Mouse (Mus musculus): ENCODE results near the gene Smok2a. TPM values are rescaled to one million over a fixed set of nuclear protein-coding genes. Genes with fewer than 3 reads are reported as not detected.
"Not testable (repeated sequence)": the region's sequence is repeated elsewhere in the genome, so short reads cannot be mapped to it uniquely, and the experiment has no call there.

The Smok2a gene
- polyA plus RNA-seq, 1 experiment from 2014 or later = not detected

DNA sequence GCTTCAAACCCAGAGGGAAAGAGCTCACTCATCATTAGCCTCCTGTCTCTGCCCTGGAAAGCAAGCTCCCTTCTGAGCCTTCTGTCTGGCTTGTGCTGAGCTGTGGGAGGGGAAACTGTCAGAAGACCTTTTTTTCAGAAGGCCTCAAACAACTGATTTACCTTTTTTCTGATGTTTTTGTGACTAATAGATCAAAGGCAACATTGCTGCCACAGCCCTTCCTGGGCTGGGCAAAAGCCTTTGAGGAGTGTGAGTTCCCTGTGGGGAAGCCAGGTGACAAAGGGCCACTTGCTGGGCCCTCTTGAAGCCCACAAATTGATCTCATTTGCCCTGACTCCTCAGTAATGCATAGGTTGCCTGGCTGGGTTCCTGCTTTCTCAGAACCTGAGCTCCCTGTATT is 12.5 kb upstream of the Smok2a start:
- H3K27me3 ChIP-seq (ENCODE audit: insufficient read depth, low read length); H3K4me2 ChIP-seq (replicated peaks; ENCODE audit: low read depth, low read length); H3K4me3 ChIP-seq (ENCODE audit: low read length); H3K9ac ChIP-seq (replicated peaks; ENCODE audit: low read length); H3K4me1 ChIP-seq (ENCODE audit: insufficient read depth, low read length); ATAC-seq (ENCODE audit: low FRiP score, low TSS enrichment); H3K27ac ChIP-seq (ENCODE audit: low read length); H3K36me3 ChIP-seq (ENCODE audit: insufficient read depth, low read length): not testable (repeated sequence)
- peaks cover 46% of the 10 kb centered on the region for H3K9me3 ChIP-seq (ENCODE audit: low read length)

DNA sequence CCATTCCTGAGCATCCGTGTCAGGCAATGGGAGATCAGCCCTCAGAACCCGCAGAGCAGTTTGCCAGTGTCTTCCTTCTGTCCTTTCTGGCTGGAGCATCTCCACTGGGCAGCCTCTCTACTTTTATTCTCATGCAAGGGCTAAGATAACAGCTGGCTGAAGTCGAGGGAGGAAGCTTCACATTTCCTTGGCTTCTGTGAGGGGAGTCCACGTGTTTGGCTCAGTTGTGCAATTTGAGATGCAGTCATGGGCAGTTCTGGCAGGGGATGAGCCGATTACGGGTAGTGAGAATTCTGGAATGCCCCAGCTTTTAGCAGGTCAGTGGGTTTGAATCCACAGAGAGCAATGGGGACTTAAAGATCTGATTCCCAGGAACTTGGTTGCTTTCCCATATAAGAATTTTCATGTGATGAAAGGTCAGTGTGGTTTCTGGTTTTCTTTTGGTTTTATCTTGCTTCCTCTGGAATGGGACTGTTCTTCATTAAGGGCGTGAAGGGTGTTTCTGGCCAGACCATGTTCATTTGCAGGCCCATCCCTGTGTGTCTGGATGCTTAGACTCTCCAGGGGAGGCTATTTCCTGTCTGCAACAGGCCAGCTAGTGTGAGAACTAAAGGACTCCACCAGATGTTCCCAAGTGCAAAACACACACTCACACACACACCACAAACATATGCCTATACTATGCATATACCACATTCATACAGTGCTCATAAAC is 8.7 kb upstream of the Smok2a start:
- H3K27me3 ChIP-seq (ENCODE audit: insufficient read depth, low read length) = no peaks in the 10 kb centered on the region
- no peak overlapping the region for H3K9ac ChIP-seq (replicated peaks; ENCODE audit: low read length)
- no peak overlapping the region for H3K4me3 ChIP-seq (ENCODE audit: low read length)
- no peaks in the 10 kb centered on the region for H3K4me1 ChIP-seq (ENCODE audit: insufficient read depth, low read length)
- ATAC-seq (ENCODE audit: low FRiP score, low TSS enrichment) = no peak
- 68% methylated on average over 7 of the region's 7 CpGs for WGBS
- no peak overlapping the region for H3K4me2 ChIP-seq (replicated peaks; ENCODE audit: low read depth, low read length)
- H3K9me3 ChIP-seq (ENCODE audit: low read length) = peaks cover 69% of the 10 kb centered on the region
- no peak overlapping the region for H3K27ac ChIP-seq (ENCODE audit: low read length)
- H3K36me3 ChIP-seq (ENCODE audit: insufficient read depth, low read length) = no peaks in the 10 kb centered on the region

DNA sequence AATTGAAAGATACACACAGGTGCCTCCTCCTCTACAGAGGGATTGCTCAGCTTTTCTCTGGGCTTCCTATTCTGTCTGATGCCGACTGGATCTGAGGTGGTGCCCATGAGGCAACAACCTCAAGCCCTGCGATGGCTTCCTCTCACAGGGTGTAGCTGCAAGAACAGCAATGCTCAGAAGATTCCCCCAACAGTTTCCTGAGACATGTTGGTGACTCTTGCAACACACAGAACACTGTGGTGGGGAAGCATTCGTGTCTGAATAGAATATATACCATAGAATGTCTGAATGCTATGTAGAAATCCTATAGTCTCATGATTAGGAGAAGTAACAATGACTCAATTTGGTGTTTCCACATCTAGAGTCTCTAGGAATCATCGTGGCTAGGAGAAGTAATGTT is 6.8 kb upstream of the Smok2a start:
- peaks cover 86% of the 10 kb centered on the region for H3K9me3 ChIP-seq (ENCODE audit: low read length)
- no peak overlapping the region for H3K27ac ChIP-seq (ENCODE audit: low read length)
- no peak overlapping the region for H3K4me2 ChIP-seq (replicated peaks; ENCODE audit: low read depth, low read length)
- no peak overlapping the region for H3K9ac ChIP-seq (replicated peaks; ENCODE audit: low read length)
- no peaks in the 10 kb centered on the region for H3K36me3 ChIP-seq (ENCODE audit: insufficient read depth, low read length)
- no peak overlapping the region for H3K4me3 ChIP-seq (ENCODE audit: low read length)
- no peaks in the 10 kb centered on the region for H3K4me1 ChIP-seq (ENCODE audit: insufficient read depth, low read length)
- 61% methylated on average over 4 of the region's 4 CpGs for WGBS
- no peaks in the 10 kb centered on the region for H3K27me3 ChIP-seq (ENCODE audit: insufficient read depth, low read length)
- no peak for ATAC-seq (ENCODE audit: low FRiP score, low TSS enrichment)

DNA sequence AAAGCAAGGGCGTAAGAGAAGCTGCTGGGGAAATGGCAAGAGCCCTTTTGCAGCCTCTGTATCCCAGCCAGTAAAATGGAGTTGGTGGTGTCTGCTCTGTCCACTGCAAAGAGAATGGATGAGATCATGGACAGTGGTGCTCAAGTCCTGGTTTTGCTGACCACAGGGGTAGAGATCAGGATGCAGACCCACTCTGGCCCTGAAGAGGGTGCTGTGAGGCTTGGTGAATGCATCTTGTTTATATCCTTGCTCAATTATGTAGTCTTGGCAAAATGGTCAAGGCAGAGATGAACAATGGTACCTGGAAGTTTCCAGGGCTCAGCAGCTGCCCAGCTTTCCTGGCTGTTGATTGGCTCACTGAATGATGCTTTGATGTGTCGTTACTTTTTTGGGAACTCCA is 5.4 kb upstream of the Smok2a start:
- H3K4me3 ChIP-seq (ENCODE audit: low read length) = no peak overlapping the region
- WGBS = 85% methylated on average over 2 of the region's 2 CpGs
- H3K36me3 ChIP-seq (ENCODE audit: insufficient read depth, low read length) = no peaks in the 10 kb centered on the region
- no peaks in the 10 kb centered on the region for H3K27me3 ChIP-seq (ENCODE audit: insufficient read depth, low read length)
- no peaks in the 10 kb centered on the region for H3K4me1 ChIP-seq (ENCODE audit: insufficient read depth, low read length)
- peaks cover 95% of the 10 kb centered on the region for H3K9me3 ChIP-seq (ENCODE audit: low read length)
- H3K9ac ChIP-seq (replicated peaks; ENCODE audit: low read length) = no peak overlapping the region
- H3K4me2 ChIP-seq (replicated peaks; ENCODE audit: low read depth, low read length) = no peak overlapping the region
- no peak for ATAC-seq (ENCODE audit: low FRiP score, low TSS enrichment)
- no peak overlapping the region for H3K27ac ChIP-seq (ENCODE audit: low read length)

DNA sequence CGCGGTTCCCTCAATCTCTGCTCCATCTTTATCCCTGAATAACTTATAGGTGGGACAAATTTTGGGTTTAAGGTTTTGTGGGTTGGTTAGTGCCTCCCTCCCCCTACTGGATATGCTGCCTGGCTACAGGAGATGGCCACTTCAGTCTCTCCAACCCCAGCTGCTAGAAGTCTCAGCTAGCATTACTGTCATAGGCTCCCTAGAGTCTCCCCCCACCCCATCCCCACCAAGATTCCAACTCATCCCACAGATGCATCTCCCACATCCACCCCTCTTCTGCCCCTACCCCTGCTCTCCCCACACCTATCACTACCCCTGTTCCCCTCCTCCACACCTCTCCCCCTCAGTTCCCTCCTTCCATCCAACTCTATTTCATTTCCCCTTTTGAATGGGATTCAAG is 933 bp downstream of the Smok2a start:
- H3K4me2 ChIP-seq (replicated peaks; ENCODE audit: low read depth, low read length); H3K27ac ChIP-seq (ENCODE audit: low read length); H3K4me1 ChIP-seq (ENCODE audit: insufficient read depth, low read length); H3K36me3 ChIP-seq (ENCODE audit: insufficient read depth, low read length); ATAC-seq (ENCODE audit: low FRiP score, low TSS enrichment); H3K27me3 ChIP-seq (ENCODE audit: insufficient read depth, low read length); H3K9ac ChIP-seq (replicated peaks; ENCODE audit: low read length); H3K4me3 ChIP-seq (ENCODE audit: low read length): not testable (repeated sequence)
- 83% methylated on average over 2 of the region's 2 CpGs for WGBS
- peaks cover 78% of the 10 kb centered on the region for H3K9me3 ChIP-seq (ENCODE audit: low read length)

DNA sequence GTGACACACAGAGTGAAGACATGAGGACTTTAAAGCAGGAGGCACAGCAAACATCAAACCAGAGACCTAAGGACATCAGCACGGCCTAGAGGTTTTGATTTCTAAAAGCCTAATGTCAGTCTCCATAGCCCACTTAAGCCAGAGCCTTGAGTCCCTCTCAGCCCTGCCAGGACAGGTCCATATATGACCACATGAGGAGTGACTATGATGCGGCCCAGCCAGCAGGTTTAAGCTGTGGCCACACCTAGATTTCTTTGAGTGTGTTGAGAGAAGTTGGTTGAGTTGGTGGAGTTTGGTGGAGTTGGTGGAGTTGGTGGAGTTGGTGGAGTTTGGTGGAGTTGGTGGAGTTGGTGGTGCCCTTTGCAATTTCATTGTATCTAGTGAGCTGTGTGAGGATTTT is 9.0 kb downstream of the Smok2a start, which contains the start of gene Smok2b:
TSS of gene Smok2b (plus strand) at position 301 of the 400 bp plus-strand sequence.
- H3K36me3 ChIP-seq (ENCODE audit: insufficient read depth, low read length); H3K9ac ChIP-seq (replicated peaks; ENCODE audit: low read length); ATAC-seq (ENCODE audit: low FRiP score, low TSS enrichment); H3K4me1 ChIP-seq (ENCODE audit: insufficient read depth, low read length); H3K27me3 ChIP-seq (ENCODE audit: insufficient read depth, low read length); H3K4me2 ChIP-seq (replicated peaks; ENCODE audit: low read depth, low read length); H3K4me3 ChIP-seq (ENCODE audit: low read length); H3K27ac ChIP-seq (ENCODE audit: low read length): not testable (repeated sequence)
- 74% methylated on average over 2 of the region's 2 CpGs for WGBS
- peaks cover 76% of the 10 kb centered on the region for H3K9me3 ChIP-seq (ENCODE audit: low read length)

DNA sequence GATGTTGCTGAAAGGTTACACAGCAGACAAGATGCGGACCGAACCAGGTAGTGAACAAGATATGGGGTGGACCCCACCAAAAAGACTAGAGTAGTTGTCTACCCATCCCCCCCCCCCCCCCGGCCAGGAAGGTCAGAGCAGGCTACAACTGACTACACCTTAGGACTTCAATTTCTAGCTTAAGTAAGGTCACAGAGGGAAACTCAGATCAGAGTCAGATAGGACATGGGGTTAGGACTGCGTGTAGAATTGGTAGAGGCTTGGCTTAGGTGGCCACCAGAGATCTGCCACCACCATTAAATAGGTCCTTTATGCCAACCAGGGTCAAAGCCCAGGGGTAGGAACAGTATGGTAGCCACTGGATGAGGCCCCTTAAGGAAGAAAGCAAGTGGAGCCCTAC is 18.5 kb downstream of the Smok2a start:
- H3K27ac ChIP-seq (ENCODE audit: low read length); H3K4me3 ChIP-seq (ENCODE audit: low read length); H3K36me3 ChIP-seq (ENCODE audit: insufficient read depth, low read length); H3K4me2 ChIP-seq (replicated peaks; ENCODE audit: low read depth, low read length); H3K4me1 ChIP-seq (ENCODE audit: insufficient read depth, low read length); H3K9ac ChIP-seq (replicated peaks; ENCODE audit: low read length); H3K27me3 ChIP-seq (ENCODE audit: insufficient read depth, low read length): not testable (repeated sequence)
- peak; percentile 60; the same call in 1 of the 2 replicates for ATAC-seq (ENCODE audit: low FRiP score, low TSS enrichment)
- 93% methylated on average over 4 of the region's 4 CpGs for WGBS
- peaks cover 46% of the 10 kb centered on the region for H3K9me3 ChIP-seq (ENCODE audit: low read length)

DNA sequence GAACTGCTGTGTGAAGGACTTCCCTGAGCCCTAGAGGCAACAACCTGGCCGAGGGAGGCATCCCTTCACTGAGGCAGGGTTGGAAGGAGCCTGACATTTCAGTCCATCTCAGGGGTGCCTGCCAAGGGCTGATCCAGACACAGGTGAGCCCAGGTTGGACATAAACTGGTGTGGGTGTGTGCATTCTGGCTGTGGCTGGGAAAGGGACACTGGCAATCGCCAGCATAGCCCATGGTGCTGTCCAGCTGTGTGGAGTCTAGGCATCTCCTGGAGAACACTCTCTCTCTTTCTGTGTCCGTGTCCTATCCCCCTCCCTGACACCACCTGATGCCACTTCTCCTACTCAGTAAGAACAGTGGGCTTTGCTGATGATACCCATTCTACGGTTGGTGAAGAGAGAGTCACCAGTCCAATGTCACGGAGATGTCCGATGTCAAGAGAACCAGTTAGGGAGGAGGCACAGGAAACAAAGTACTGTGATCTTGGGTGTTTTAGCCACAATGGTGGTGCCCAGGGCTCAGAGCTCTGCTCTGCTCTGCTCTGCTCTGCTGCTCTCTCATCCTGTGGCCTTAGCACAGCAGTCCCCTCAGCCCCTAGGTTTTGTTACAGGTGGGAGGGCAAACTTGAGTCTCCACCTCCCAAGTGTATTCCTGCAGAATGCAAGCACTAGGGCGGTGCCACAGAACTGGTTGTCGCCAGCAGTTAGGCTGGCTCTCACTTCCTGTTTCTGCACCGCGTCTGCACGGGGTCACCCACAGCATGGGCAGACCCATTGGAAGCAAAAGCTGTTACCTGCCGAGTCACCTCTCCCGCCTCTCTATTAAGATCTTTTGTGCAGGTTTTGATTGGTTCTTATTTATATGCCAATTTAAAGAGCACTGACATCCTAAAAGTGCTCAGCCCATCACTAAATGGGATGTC is 20.1 kb downstream of the Smok2a start:
- H3K9me3 ChIP-seq (ENCODE audit: low read length) = peaks cover 32% of the 10 kb centered on the region
- not testable (repeated sequence) for H3K27ac ChIP-seq (ENCODE audit: low read length); H3K36me3 ChIP-seq (ENCODE audit: insufficient read depth, low read length); H3K4me1 ChIP-seq (ENCODE audit: insufficient read depth, low read length); H3K9ac ChIP-seq (replicated peaks; ENCODE audit: low read length); H3K4me2 ChIP-seq (replicated peaks; ENCODE audit: low read depth, low read length); H3K27me3 ChIP-seq (ENCODE audit: insufficient read depth, low read length); ATAC-seq (ENCODE audit: low FRiP score, low TSS enrichment); H3K4me3 ChIP-seq (ENCODE audit: low read length)
- 87% methylated on average over 7 of the region's 13 CpGs for WGBS

DNA sequence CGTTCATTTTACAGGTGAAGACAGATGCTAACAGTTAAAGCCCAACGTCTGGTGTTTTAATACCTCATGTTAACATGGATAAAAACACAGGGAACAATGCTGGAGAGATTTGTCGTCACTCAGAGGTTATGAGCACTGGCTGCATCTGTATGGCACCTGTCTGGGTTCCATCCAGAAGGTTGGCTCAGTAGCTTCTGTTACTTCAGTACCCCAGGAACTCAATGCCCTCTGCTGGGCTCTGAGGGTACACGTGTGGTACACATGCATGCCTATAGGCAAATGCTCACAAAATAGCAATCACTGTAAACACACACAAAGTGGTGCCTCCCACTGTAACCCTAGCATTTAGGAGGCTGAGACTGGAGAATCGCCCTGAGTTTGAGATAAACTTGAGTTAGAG is 33.8 kb downstream of the Smok2a start:
- H3K9ac ChIP-seq (replicated peaks; ENCODE audit: low read length); H3K4me1 ChIP-seq (ENCODE audit: insufficient read depth, low read length); H3K36me3 ChIP-seq (ENCODE audit: insufficient read depth, low read length); H3K27ac ChIP-seq (ENCODE audit: low read length); H3K4me3 ChIP-seq (ENCODE audit: low read length); H3K27me3 ChIP-seq (ENCODE audit: insufficient read depth, low read length); H3K9me3 ChIP-seq (ENCODE audit: low read length); H3K4me2 ChIP-seq (replicated peaks; ENCODE audit: low read depth, low read length); ATAC-seq (ENCODE audit: low FRiP score, low TSS enrichment): not testable (repeated sequence)
- WGBS = 72% methylated on average over 1 of the region's 5 CpGs

Data from kidney, embryonic 16.5 days (tissue).